Mouse (Mus musculus): Measurements from ENCODE around the gene Paqr7. TPM values are rescaled to one million over a fixed set of nuclear protein-coding genes. Genes with fewer than 3 reads are reported as not detected.
A peak's percentile ranks its signal among the peaks of the same experiment; 100 is the strongest.

The Paqr7 gene
- polyA plus RNA-seq, 1 experiment from 2014 or later: 2.9 TPM

- Histone ChIP-seq H3K9ac (replicated peaks) (no peak overlapping the region), H3K4me3 (replicated peaks) (no peak overlapping the region), H3K9me3 (no peaks in the 10 kb centered on the region), H3K4me2 (no peak overlapping the region), H3K4me1 (replicated peaks) (peaks cover 10% of the 10 kb centered on the region), H3K36me3 (peaks cover 63% of the 10 kb centered on the region), H3K27me3 (no peaks in the 10 kb centered on the region), H3K27ac (no peak overlapping the region)
- ATAC-seq (ENCODE audit: insufficient number of reproducible peaks, insufficient read depth, low FRiP score, low TSS enrichment, low read depth): no peak
- 69% methylated on average over 8 of the region's 8 CpGs for WGBS
These were observed 22.3 kb upstream of the Paqr7 start for GRCm38 (mm10) chr4:134474240-134474639.

GRCm38 (mm10) chr4:134476899-134477298 is 19.6 kb upstream of the Paqr7 start:
- no peak for ATAC-seq (ENCODE audit: insufficient number of reproducible peaks, insufficient read depth, low FRiP score, low TSS enrichment, low read depth)

GRCm38 (mm10) chr4:134478031-134478430 is 18.5 kb upstream of the Paqr7 start:
- H3K27me3 ChIP-seq: peaks cover 5% of the 10 kb centered on the region
- ATAC-seq (ENCODE audit: insufficient number of reproducible peaks, insufficient read depth, low FRiP score, low TSS enrichment, low read depth): 0 out of 2 replicates have a peak, but pooled peaks have one; percentile 52
- H3K36me3 ChIP-seq: peaks cover 39% of the 10 kb centered on the region
- no peak overlapping the region for H3K27ac ChIP-seq
- no peaks in the 10 kb centered on the region for H3K9me3 ChIP-seq
- WGBS: 9% methylated on average over 9 of the region's 9 CpGs
- no peak overlapping the region for H3K4me2 ChIP-seq
- no peak overlapping the region for H3K9ac ChIP-seq (replicated peaks)
- H3K4me1 ChIP-seq (replicated peaks): no peaks in the 10 kb centered on the region; the same call in 1 of the 2 replicates
- no peak overlapping the region for H3K4me3 ChIP-seq (replicated peaks)

More at GRCm38 (mm10) chr4:134476899-134477298, 19.6 kb upstream of the Paqr7 start:
- 90% methylated on average over 8 of the region's 8 CpGs for WGBS
- Histone ChIP-seq H3K9ac (replicated peaks) (no peak overlapping the region), H3K27ac (no peak overlapping the region), H3K27me3 (no peaks in the 10 kb centered on the region), H3K4me2 (no peak overlapping the region), H3K36me3 (peaks cover 50% of the 10 kb centered on the region), H3K9me3 (no peaks in the 10 kb centered on the region), H3K4me3 (replicated peaks) (no peak overlapping the region), H3K4me1 (replicated peaks) (no peaks in the 10 kb centered on the region; the same call in 1 of the 2 replicates)

- no peak for ATAC-seq (ENCODE audit: insufficient number of reproducible peaks, insufficient read depth, low FRiP score, low TSS enrichment, low read depth)
- Histone ChIP-seq H3K4me2 (no peak overlapping the region), H3K9me3 (no peaks in the 10 kb centered on the region), H3K4me3 (replicated peaks) (no peak overlapping the region), H3K9ac (replicated peaks) (no peak overlapping the region), H3K27ac (no peak overlapping the region), H3K4me1 (replicated peaks) (no peaks in the 10 kb centered on the region; the same call in 1 of the 2 replicates), H3K27me3 (peaks cover 18% of the 10 kb centered on the region), H3K36me3 (peaks cover 25% of the 10 kb centered on the region)
- WGBS: 84% methylated on average over 4 of the region's 4 CpGs
These were observed 16.7 kb upstream of the Paqr7 start for GRCm38 (mm10) chr4:134479839-134480238.

- no peak for ATAC-seq (ENCODE audit: insufficient number of reproducible peaks, insufficient read depth, low FRiP score, low TSS enrichment, low read depth)
- H3K36me3 ChIP-seq: peaks cover 15% of the 10 kb centered on the region
- H3K27ac ChIP-seq: no peak overlapping the region
- H3K9ac ChIP-seq (replicated peaks): no peak overlapping the region
- H3K27me3 ChIP-seq: peaks cover 18% of the 10 kb centered on the region
- H3K4me3 ChIP-seq (replicated peaks): no peak overlapping the region
- 22% methylated on average over 6 of the region's 6 CpGs for WGBS
- H3K4me2 ChIP-seq: no peak overlapping the region
- H3K9me3 ChIP-seq: no peaks in the 10 kb centered on the region
- H3K4me1 ChIP-seq (replicated peaks): no peaks in the 10 kb centered on the region; the same call in 1 of the 2 replicates
These were observed 15.6 kb upstream of the Paqr7 start for GRCm38 (mm10) chr4:134480864-134481263.

GRCm38 (mm10) chr4:134481270-134481669 is 15.2 kb upstream of the Paqr7 start:
- Histone ChIP-seq H3K27ac (no peak overlapping the region), H3K9me3 (no peaks in the 10 kb centered on the region), H3K27me3 (peaks cover 18% of the 10 kb centered on the region), H3K9ac (replicated peaks) (no peak overlapping the region), H3K4me2 (no peak overlapping the region), H3K4me3 (replicated peaks) (no peak overlapping the region), H3K36me3 (peaks cover 10% of the 10 kb centered on the region), H3K4me1 (replicated peaks) (no peaks in the 10 kb centered on the region; the same call in 1 of the 2 replicates)
- WGBS: 64% methylated on average over 6 of the region's 6 CpGs
- ATAC-seq (ENCODE audit: insufficient number of reproducible peaks, insufficient read depth, low FRiP score, low TSS enrichment, low read depth): no peak

- Histone ChIP-seq H3K27ac (no peak overlapping the region), H3K27me3 (peaks cover 18% of the 10 kb centered on the region), H3K4me1 (replicated peaks) (no peaks in the 10 kb centered on the region; the same call in 1 of the 2 replicates), H3K4me2 (no peak overlapping the region), H3K36me3 (no peaks in the 10 kb centered on the region), H3K4me3 (replicated peaks) (no peak overlapping the region), H3K9me3 (no peaks in the 10 kb centered on the region), H3K9ac (replicated peaks) (no peak overlapping the region)
- ATAC-seq (ENCODE audit: insufficient number of reproducible peaks, insufficient read depth, low FRiP score, low TSS enrichment, low read depth): no peak
- WGBS: 82% methylated on average over 8 of the region's 8 CpGs
These were observed 14.1 kb upstream of the Paqr7 start for GRCm38 (mm10) chr4:134482442-134482841.

GRCm38 (mm10) chr4:134483078-134483688 is 13.3 kb upstream of the Paqr7 start:
- Histone ChIP-seq H3K4me2 (no peak overlapping the region), H3K4me3 (replicated peaks) (no peak overlapping the region), H3K36me3 (no peaks in the 10 kb centered on the region), H3K27me3 (peaks cover 18% of the 10 kb centered on the region), H3K4me1 (replicated peaks) (no peaks in the 10 kb centered on the region; the same call in 1 of the 2 replicates), H3K9ac (replicated peaks) (no peak overlapping the region), H3K27ac (no peak overlapping the region), H3K9me3 (no peaks in the 10 kb centered on the region)
- 71% methylated on average over 6 of the region's 6 CpGs for WGBS
- ATAC-seq (ENCODE audit: insufficient number of reproducible peaks, insufficient read depth, low FRiP score, low TSS enrichment, low read depth): no peak

- Histone ChIP-seq H3K27me3 (peaks cover 18% of the 10 kb centered on the region), H3K36me3 (no peaks in the 10 kb centered on the region), H3K4me3 (replicated peaks) (no peak overlapping the region), H3K9me3 (no peaks in the 10 kb centered on the region), H3K4me2 (no peak overlapping the region), H3K27ac (no peak overlapping the region), H3K4me1 (replicated peaks) (no peaks in the 10 kb centered on the region), H3K9ac (replicated peaks) (no peak overlapping the region)
- 64% methylated on average over 6 of the region's 6 CpGs for WGBS
- ATAC-seq (ENCODE audit: insufficient number of reproducible peaks, insufficient read depth, low FRiP score, low TSS enrichment, low read depth): no peak
These were observed 12.8 kb upstream of the Paqr7 start for GRCm38 (mm10) chr4:134483696-134484095.

- 83% methylated on average over 10 of the region's 10 CpGs for WGBS
- no peaks in the 10 kb centered on the region for H3K4me1 ChIP-seq (replicated peaks)
- no peaks in the 10 kb centered on the region for H3K36me3 ChIP-seq
- H3K27ac ChIP-seq: no peak overlapping the region
- no peak for ATAC-seq (ENCODE audit: insufficient number of reproducible peaks, insufficient read depth, low FRiP score, low TSS enrichment, low read depth)
- H3K4me3 ChIP-seq (replicated peaks): no peak overlapping the region
- peaks cover 18% of the 10 kb centered on the region for H3K27me3 ChIP-seq
- H3K4me2 ChIP-seq: no peak overlapping the region
- no peaks in the 10 kb centered on the region for H3K9me3 ChIP-seq
- H3K9ac ChIP-seq (replicated peaks): no peak overlapping the region
These were observed 12.3 kb upstream of the Paqr7 start for GRCm38 (mm10) chr4:134484231-134484630.

GRCm38 (mm10) chr4:134485151-134485900 is 11.2 kb upstream of the Paqr7 start:
- Histone ChIP-seq H3K9ac (replicated peaks) (no peak overlapping the region), H3K27me3 (peaks cover 18% of the 10 kb centered on the region), H3K27ac (no peak overlapping the region), H3K4me3 (replicated peaks) (no peak overlapping the region), H3K9me3 (no peaks in the 10 kb centered on the region), H3K36me3 (no peaks in the 10 kb centered on the region), H3K4me1 (replicated peaks) (no peaks in the 10 kb centered on the region), H3K4me2 (no peak overlapping the region)
- WGBS: 84% methylated on average over 5 of the region's 5 CpGs
- no peak for ATAC-seq (ENCODE audit: insufficient number of reproducible peaks, insufficient read depth, low FRiP score, low TSS enrichment, low read depth)
